Mouse (Mus musculus): ENCODE measurements at regions not wholly inside any gene's neighbourhood (a gene's known extent, or its start where the extent isn't known, plus 50 kb on each side); places are given as distances from the start of the nearest gene placed in this dataset.

- no peak overlapping the region for H3K4me3 ChIP-seq (ENCODE audit: control insufficient read depth, low read depth, low read length)
- H3K27me3 ChIP-seq (ENCODE audit: control insufficient read depth, insufficient read depth, low read length): no peaks in the 10 kb centered on the region
- H3K4me1 ChIP-seq (ENCODE audit: control insufficient read depth, insufficient read depth, low read length): no peaks in the 10 kb centered on the region
- H3K27ac ChIP-seq (ENCODE audit: control insufficient read depth, insufficient read depth, low read depth, low read length): no peak overlapping the region
- no peaks in the 10 kb centered on the region for H3K36me3 ChIP-seq (ENCODE audit: control insufficient read depth, insufficient read depth, low read length)
- TF ChIP-seq CTCF (IDR thresholded peaks at IDR 0.05; ENCODE audit: control insufficient read depth, insufficient read depth, insufficient replicate concordance, low read depth, low read length) (peak; percentile 54; the same call in 1 of the 2 replicates), POLR2A (IDR thresholded peaks at IDR 0.05; ENCODE audit: control insufficient read depth, low read depth, low read length) (no peak)
These were observed 181.5 kb upstream of the Tmpo start for GRCm38 (mm10) chr10:91362587-91362986.

- no peaks in the 10 kb centered on the region for H3K36me3 ChIP-seq (ENCODE audit: control insufficient read depth, insufficient read depth, low read length)
- no peaks in the 10 kb centered on the region for H3K27me3 ChIP-seq (ENCODE audit: control insufficient read depth, insufficient read depth, low read length)
- no peak overlapping the region for H3K27ac ChIP-seq (ENCODE audit: control insufficient read depth, insufficient read depth, low read depth, low read length)
- no peak for TF ChIP-seq POLR2A (IDR thresholded peaks at IDR 0.05; ENCODE audit: control insufficient read depth, low read depth, low read length)
- TF ChIP-seq CTCF (IDR thresholded peaks at IDR 0.05; ENCODE audit: control insufficient read depth, insufficient read depth, insufficient replicate concordance, low read depth, low read length): no peak
- no peaks in the 10 kb centered on the region for H3K4me1 ChIP-seq (ENCODE audit: control insufficient read depth, insufficient read depth, low read length)
- no peak overlapping the region for H3K4me3 ChIP-seq (ENCODE audit: control insufficient read depth, low read depth, low read length)
These were observed 180.5 kb upstream of the Tmpo start for GRCm38 (mm10) chr10:91361621-91362020.

GRCm38 (mm10) chr10:91345465-91345864, 164.3 kb upstream of the Tmpo start:
- H3K27ac ChIP-seq (ENCODE audit: control insufficient read depth, insufficient read depth, low read depth, low read length): no peak overlapping the region
- TF ChIP-seq POLR2A (IDR thresholded peaks at IDR 0.05; ENCODE audit: control insufficient read depth, low read depth, low read length): no peak
- no peak for TF ChIP-seq CTCF (IDR thresholded peaks at IDR 0.05; ENCODE audit: control insufficient read depth, insufficient read depth, insufficient replicate concordance, low read depth, low read length)
- H3K36me3 ChIP-seq (ENCODE audit: control insufficient read depth, insufficient read depth, low read length): no peaks in the 10 kb centered on the region
- H3K27me3 ChIP-seq (ENCODE audit: control insufficient read depth, insufficient read depth, low read length): no peaks in the 10 kb centered on the region
- peaks cover 6% of the 10 kb centered on the region for H3K4me1 ChIP-seq (ENCODE audit: control insufficient read depth, insufficient read depth, low read length)
- no peak overlapping the region for H3K4me3 ChIP-seq (ENCODE audit: control insufficient read depth, low read depth, low read length)

GRCm38 (mm10) chr10:91342083-91342482, 161.0 kb upstream of the Tmpo start:
- H3K27me3 ChIP-seq (ENCODE audit: control insufficient read depth, insufficient read depth, low read length): no peaks in the 10 kb centered on the region
- H3K27ac ChIP-seq (ENCODE audit: control insufficient read depth, insufficient read depth, low read depth, low read length): no peak overlapping the region
- H3K36me3 ChIP-seq (ENCODE audit: control insufficient read depth, insufficient read depth, low read length): no peaks in the 10 kb centered on the region
- TF ChIP-seq POLR2A (IDR thresholded peaks at IDR 0.05; ENCODE audit: control insufficient read depth, low read depth, low read length) (no peak), CTCF (IDR thresholded peaks at IDR 0.05; ENCODE audit: control insufficient read depth, insufficient read depth, insufficient replicate concordance, low read depth, low read length) (no peak)
- H3K4me3 ChIP-seq (ENCODE audit: control insufficient read depth, low read depth, low read length): no peak overlapping the region; the same call in 1 of the 2 replicates
- peaks cover 6% of the 10 kb centered on the region for H3K4me1 ChIP-seq (ENCODE audit: control insufficient read depth, insufficient read depth, low read length)

- H3K36me3 ChIP-seq (ENCODE audit: control insufficient read depth, insufficient read depth, low read length): no peaks in the 10 kb centered on the region
- H3K4me1 ChIP-seq (ENCODE audit: control insufficient read depth, insufficient read depth, low read length): peaks cover 6% of the 10 kb centered on the region
- H3K4me3 ChIP-seq (ENCODE audit: control insufficient read depth, low read depth, low read length): no peak overlapping the region
- TF ChIP-seq POLR2A (IDR thresholded peaks at IDR 0.05; ENCODE audit: control insufficient read depth, low read depth, low read length): no peak
- TF ChIP-seq CTCF (IDR thresholded peaks at IDR 0.05; ENCODE audit: control insufficient read depth, insufficient read depth, insufficient replicate concordance, low read depth, low read length): no peak
- no peaks in the 10 kb centered on the region for H3K27me3 ChIP-seq (ENCODE audit: control insufficient read depth, insufficient read depth, low read length)
- H3K27ac ChIP-seq (ENCODE audit: control insufficient read depth, insufficient read depth, low read depth, low read length): no peak overlapping the region
These were observed 158.2 kb upstream of the Tmpo start for GRCm38 (mm10) chr10:91339361-91339760.

- TF ChIP-seq POLR2A (IDR thresholded peaks at IDR 0.05; ENCODE audit: control insufficient read depth, low read depth, low read length) (no peak), CTCF (IDR thresholded peaks at IDR 0.05; ENCODE audit: control insufficient read depth, insufficient read depth, insufficient replicate concordance, low read depth, low read length) (no peak)
- H3K4me3 ChIP-seq (ENCODE audit: control insufficient read depth, low read depth, low read length): no peak overlapping the region
- H3K36me3 ChIP-seq (ENCODE audit: control insufficient read depth, insufficient read depth, low read length): no peaks in the 10 kb centered on the region
- no peak overlapping the region for H3K27ac ChIP-seq (ENCODE audit: control insufficient read depth, insufficient read depth, low read depth, low read length)
- no peaks in the 10 kb centered on the region for H3K4me1 ChIP-seq (ENCODE audit: control insufficient read depth, insufficient read depth, low read length)
- H3K27me3 ChIP-seq (ENCODE audit: control insufficient read depth, insufficient read depth, low read length): no peaks in the 10 kb centered on the region
These were observed 145.7 kb upstream of the Tmpo start for GRCm38 (mm10) chr10:91326661-91327312.

- H3K27me3 ChIP-seq (ENCODE audit: control insufficient read depth, insufficient read depth, low read length): no peaks in the 10 kb centered on the region
- H3K4me1 ChIP-seq (ENCODE audit: control insufficient read depth, insufficient read depth, low read length): no peaks in the 10 kb centered on the region
- TF ChIP-seq CTCF (IDR thresholded peaks at IDR 0.05; ENCODE audit: control insufficient read depth, insufficient read depth, insufficient replicate concordance, low read depth, low read length): no peak
- TF ChIP-seq POLR2A (IDR thresholded peaks at IDR 0.05; ENCODE audit: control insufficient read depth, low read depth, low read length): no peak
- no peak overlapping the region for H3K27ac ChIP-seq (ENCODE audit: control insufficient read depth, insufficient read depth, low read depth, low read length)
- no peak overlapping the region for H3K4me3 ChIP-seq (ENCODE audit: control insufficient read depth, low read depth, low read length)
- H3K36me3 ChIP-seq (ENCODE audit: control insufficient read depth, insufficient read depth, low read length): no peaks in the 10 kb centered on the region
These were observed 145.1 kb upstream of the Tmpo start for GRCm38 (mm10) chr10:91326144-91326655.
